Mouse (Mus musculus): ENCODE data around the gene Ubl3.

Gene Ubl3

DNA sequence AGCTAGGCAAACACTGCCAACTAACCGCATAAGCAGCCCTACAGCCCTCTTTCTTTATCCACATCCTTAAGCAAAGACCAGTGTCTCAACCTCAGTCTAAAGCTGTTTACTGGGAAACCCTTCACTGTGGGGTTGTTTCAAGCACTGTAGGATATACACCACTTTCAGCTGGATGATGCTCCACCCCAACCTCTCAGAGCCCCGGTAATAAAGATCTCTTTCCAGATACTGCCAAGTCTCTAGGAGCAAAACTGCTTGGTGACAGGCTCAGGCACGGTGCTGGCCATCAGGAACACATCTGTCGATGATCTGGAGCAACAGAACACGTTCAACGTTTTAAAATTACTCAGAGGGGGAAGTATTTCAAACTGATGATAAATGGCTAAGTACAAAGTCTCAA lies 25.0 kb downstream of the Ubl3 start:
- no peak for DNase-seq (ENCODE audit: low spot score)

DNA sequence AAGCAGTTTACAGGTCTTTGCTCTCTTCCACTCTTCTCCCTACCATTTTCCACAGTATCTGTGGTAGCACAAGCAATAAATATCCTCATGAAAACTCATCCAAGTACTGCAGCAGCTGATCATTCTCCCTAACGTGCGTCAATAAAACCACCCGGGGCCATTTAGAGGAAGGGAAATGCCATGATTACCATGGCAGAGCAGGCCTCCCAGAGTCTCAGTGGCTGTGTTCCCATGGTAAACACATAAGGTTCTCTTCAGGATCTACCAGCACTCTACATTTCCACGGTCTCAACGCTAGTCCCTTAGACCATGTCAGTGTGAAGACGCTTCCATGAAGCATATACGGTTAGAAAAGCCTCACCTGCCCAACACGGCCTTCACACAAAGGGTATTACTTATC lies 26.0 kb downstream of the Ubl3 start:
- no peak for DNase-seq (ENCODE audit: low spot score)

DNA sequence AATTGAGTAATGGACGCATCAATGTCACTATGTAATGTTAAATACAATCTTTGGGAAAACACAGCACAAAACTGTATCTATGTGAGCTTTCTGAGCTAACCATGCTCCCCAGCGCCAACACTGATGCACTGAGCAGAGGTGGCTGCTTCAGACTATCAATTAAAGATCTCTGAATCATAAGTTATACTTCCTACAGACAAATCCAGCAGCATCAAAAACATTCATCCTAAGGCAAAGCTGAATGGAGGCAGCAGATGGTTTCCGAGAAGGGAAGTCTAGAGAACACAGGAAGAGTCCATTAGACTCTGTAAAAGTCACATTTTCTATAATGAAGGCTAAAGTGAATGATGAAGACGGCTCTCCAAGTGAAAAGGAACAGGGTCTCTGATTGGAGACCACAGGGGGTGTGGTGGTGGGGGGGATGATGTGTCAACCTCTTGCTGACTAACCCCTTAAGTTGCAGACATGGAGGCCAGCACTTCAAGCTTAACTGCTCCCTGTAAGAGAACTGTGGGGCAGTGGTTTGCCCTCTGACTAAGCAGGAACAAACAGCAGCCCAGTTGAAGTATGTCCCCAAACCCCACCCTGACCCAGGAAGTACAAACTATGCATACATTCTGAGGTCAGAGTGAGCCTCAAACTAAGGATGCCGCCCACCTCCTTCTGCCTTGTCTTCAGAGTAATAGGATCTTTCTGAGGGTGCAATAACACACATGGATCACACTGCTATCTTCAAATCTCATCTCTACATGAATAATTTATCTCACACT lies 29.2 kb downstream of the Ubl3 start:
- no peak for DNase-seq (ENCODE audit: low spot score)

DNA sequence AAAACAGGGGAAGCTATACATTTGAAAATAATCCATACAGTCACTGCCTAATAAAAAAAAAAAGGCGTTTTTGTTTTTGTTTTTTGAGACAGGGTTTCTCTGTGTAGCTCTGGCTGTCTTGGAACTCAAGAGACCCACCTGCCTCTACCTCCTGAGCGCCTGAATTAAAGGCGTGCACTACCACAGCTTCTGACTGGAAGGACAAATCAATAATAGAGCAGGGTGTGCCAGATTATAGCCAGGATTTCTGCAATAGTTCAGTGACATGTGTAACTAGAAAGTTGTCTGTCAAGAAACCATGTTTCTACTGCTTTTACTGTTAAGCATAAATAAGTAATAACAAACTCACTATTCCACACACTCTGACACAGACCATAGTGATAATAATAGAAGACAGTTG lies 30.2 kb downstream of the Ubl3 start:
- DNase-seq (ENCODE audit: low spot score), result no peak

DNA sequence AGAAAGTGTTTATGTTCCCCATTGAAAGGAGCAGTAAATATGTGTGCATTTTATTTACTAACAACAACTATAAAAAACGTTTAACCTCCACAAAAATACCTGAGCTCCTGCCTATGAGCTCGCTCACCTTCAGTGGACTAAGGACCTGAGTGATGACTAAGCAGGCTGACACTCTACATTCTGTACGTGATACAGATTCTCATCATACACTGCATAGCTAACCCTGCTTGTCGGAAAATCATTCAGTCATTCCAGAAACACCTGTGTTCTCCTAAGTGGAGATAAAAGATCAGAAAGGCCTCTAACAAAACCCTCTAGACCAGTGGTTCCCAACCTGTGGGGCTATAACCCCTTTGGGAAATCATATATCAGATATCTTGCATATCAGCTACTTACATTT lies 35.1 kb downstream of the Ubl3 start:
- no peak for DNase-seq (ENCODE audit: low spot score)

DNA sequence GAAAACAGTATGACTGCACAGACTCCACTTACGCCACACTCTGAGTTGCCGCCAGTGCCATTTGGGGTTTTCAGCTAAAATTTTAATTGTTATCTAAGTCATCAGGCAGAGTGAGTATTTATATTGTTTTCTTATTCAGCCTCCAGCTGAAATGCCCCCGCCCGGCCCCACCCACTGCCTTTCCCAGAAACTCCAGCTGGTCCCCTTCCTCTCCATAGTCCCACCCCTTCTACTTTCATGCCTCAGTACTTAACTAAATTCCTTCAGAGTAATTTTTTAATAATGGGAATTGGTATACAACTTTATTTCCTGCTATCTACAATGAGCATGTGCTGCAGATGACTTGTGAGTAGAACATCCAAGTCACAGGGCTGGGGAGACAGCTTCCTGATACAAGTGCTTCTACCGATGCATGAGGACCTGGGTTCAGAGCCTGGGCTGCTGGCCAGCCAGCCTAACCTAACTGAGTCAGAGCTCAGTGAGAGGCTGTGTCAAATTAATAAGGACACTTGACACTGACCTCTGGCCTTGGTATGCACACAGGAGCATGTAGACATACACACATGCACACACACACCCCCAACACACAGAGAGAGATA lies 40.4 kb downstream of the Ubl3 start:
- DNase-seq (ENCODE audit: low spot score), result no peak

DNA sequence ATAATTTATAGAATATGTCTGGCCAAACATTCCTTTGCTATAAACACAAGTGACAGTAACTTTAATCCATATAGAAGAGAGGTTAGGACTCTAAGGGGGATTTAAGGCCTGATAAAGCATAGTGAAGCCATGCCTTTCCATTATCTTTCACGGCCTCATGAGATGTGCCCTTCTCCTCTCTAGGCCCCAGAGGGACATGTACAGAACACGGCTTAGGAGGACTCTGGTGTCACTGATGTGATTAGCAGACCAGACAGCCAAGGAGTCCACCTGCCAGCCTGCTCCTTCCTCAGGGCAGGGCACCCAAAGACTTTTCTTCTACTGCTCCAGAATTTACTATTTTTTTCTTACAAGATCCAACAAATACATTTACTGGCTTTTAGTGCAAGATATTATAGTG lies 42.3 kb downstream of the Ubl3 start:
- no peak for DNase-seq (ENCODE audit: low spot score)

DNA sequence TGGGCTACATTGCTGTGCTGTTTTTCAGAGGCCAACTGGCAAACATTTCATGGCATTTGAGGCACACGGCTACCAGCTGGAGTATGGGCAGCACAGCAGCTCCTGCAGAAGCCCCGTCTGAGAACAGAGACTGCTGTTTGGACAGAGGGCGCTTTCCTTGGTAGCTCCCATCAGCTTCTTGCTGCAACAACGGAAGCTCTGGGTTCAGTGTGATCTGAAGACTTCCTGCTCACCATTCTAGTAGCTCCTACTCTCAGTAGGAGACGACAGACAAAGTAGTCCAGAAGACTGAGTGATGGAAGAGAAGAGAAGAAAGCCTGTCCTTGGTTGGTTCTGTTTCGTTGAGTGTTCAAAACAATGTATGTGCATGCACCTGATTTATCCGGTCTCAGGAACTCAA lies 42.9 kb downstream of the Ubl3 start:
- no peak for DNase-seq (ENCODE audit: low spot score)

DNA sequence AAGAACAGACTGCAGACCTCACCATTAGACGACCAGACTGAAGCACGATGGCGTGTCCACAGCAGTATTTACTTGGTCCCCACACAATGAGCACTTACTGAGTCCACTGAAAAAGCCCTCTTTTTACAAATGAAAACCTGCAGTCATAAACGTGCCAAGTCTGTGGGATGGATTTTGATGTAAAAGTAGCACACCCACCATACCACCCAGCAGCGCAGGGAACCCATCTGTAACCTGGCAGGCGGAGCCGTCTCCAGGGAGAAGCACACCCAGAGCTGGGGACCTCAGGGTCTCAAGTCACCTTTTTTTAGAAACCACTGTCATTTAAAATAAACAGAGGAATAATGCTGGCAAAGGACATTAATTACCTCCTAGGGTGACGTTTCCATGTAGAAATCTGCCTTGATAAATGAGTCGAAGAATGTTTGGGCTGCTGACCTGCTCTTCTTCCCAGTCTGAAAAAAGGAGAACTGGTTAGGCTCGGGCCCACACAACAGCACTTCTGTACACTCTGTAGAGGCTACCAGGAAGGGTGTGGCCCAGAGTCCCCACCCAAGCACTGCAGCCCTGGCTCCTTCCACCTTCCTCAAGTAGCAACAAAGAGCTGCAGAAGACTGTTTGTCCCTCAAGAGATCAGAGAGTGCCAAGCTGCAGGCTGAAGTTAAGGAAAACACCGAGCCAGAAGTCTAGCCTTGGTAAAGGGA lies 43.5 kb downstream of the Ubl3 start:
- DNase-seq (ENCODE audit: low spot score), result no peak

DNA sequence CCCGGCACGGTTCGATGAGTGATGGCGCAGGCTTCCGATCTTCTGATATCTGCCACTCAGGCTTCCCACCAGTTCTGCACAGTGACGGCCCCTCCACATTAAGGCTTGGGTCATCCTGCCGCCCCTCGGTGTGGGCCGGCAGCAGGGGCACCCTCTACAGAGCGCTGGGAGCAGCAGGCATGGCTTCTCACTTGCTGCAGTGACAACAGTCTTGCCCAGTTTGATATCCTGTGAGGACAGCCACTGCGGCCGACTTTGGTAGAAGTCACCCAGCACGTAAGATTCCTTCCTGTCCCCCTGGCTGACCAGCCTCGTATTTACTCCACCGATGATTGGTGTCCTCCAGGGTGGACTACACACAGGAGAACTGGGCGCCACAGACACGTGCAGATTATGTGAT lies 47.2 kb downstream of the Ubl3 start:
- DNase-seq (ENCODE audit: low spot score), result no peak

DNA sequence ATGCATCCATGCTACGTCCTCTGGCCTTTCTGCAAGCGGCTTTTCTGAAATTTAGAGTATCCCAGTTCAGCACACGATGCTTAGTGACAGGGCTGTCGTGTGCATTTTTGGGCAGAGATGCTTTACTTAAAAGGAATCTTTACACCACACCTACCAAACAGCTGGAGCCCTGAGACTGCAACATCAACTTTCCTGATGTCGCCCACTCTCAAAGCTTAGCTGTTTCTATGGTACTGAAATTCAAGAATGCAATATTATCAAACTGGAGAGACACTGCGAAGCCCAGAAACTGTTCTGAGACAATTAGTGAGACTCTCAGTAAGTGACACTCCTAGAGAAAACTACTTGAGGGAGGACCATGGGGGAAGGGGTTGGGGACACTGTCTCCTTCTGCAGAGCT lies 50.4 kb downstream of the Ubl3 start:
- DNase-seq (ENCODE audit: low spot score), result no peak

DNA sequence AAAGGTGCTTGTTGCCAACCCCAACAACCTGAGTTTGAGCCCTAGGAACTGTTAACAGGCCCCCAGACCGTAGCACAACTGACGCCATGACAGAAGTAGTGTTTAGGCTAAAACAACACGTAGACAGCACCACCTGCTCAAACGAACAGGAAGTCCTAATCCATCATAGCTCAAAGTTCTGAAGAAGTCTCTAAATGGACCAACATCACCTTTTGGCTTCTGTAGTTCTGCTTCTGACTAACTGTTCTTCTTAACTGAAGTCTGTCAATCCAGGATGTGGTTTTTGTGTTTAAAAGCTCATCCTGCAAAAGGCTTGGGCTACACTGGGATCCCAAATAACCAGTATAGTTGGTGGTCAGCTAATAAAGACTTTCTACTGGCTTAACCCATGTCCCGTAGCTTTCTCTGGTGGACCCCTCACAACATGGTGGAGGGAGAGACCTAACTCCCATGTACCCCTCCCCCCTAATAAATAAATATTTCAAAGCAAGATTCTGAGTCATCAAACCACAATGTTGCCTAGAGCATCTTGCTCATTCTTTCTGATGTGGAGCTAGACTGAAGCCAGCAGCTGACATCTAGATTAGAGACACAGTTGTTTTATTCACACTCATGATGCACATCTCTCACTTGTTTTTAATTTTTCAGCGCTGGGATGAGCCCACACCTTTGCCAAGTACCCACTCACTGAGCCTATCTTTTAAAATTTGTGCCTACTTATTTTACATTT lies 51.2 kb downstream of the Ubl3 start:
- DNase-seq (ENCODE audit: low spot score), result no peak

DNA sequence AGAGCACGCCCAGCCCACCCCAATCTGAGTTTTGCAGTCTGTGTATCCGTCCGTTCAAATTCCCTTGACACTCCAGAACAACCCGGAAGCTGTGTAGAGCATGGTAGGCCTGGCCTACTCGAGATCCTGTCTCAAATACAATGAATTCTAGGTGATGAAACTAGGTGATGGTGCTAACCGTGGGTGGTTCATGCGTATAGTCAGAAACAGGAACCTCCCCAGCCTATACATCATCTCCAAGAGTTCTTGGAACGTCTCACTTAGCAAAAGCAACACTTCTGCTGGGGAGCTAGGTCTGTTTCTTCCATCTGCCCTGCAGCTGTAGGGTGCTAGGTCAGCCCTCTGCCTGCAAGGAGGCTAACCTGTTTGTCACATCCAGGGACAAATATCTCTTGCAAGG lies 52.1 kb downstream of the Ubl3 start:
- no peak for DNase-seq (ENCODE audit: low spot score)

DNA sequence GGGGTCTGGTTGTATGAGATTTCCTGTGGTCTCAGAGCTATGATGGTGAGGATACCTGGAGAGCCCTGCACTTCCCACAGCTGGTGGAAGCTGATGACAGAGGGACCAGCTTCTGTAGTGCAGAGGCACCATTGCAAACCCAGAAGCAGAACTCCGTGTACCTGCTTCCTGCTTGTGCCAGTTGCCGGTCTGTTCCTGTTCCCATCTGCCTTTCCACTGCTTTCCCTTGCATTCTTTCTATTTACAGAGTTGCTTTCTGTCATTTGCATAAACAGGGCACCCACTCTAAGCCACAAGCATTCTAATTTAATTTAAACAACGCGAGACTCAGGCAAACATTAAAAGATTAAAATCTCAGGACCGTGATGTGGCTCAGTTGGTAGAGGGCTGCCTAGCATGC lies 53.0 kb downstream of the Ubl3 start:
- no peak for DNase-seq (ENCODE audit: low spot score)

DNA sequence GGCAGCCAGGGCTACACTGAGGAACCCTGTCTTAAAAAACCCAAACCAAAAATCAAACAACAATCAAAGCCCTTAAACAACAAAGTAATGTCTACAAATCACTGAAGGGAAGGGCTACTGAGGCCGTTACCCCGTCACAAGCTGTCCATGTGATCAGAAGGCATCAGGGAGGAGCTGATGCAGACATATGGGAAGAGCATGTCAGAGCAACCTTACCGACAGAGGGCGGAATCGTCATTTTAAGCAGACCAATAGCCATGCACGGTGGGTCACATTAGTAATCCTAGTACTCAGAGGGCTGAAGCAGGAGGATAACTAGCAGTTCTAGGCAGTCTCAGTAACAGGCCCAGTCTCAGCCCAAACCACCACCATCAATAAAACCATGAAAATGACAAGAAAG lies 56.6 kb downstream of the Ubl3 start:
- no peak for DNase-seq (ENCODE audit: low spot score)

DNA sequence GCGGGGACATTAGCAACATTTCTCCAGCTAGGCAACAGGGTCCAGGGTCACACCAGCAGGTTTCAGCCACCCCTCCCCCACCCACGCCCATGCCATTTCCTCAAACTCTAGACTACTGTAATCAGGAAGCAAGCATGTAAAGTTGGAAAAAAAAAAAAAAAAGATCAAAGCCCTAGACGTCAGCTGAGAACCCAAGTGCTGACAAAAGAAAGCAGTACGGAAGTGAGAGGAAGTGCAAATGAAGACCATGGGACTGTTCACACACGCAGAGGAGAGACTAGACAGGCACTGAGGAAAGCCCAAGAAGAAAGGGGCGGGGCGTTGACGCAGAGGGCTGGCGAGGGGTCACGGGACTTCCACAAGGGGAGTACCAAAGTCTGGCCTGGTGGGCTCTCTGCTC lies 57.4 kb downstream of the Ubl3 start:
- DNase-seq (ENCODE audit: low spot score), result no peak

DNA sequence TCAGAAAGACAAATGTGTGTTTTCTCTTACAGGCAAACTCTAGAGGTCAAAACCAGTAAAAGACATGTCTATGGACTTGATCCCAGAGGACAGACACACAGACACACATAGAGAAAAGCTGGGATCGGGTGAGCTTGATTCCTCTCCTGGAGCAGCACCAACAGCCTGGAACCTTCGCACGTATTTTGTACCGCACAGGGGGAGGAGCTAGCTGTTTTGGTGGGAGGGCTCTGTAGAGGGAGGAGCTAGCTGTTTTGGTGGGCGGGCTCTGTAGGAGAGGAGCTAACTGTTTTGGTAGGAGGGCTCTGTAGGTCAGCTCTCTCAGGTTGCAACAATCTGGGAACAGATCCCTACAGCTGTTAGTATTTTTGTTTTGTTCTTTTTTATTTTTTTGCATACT lies 58.3 kb downstream of the Ubl3 start:
- DNase-seq (ENCODE audit: low spot score), result no peak

DNA sequence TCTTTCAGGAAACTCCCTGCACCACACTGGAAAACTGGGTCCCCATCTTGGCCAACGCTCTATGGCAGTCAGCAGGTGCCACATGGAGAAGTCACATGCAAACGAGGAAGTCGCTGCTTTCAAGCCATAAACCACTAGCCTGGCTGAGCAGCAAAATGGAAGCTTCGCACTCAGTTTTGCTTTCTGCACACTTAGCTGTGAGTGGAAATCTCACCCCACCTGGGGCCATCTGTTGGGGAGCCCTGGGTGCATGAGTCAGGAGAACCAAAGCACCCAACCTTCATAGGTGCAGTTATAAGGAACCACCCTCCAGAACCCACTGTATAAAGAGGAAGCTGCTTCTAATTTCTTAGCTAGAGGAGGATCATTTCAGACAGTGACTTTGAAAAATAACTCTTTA lies 59.6 kb downstream of the Ubl3 start:
- DNase-seq (ENCODE audit: low spot score), result no peak

DNA sequence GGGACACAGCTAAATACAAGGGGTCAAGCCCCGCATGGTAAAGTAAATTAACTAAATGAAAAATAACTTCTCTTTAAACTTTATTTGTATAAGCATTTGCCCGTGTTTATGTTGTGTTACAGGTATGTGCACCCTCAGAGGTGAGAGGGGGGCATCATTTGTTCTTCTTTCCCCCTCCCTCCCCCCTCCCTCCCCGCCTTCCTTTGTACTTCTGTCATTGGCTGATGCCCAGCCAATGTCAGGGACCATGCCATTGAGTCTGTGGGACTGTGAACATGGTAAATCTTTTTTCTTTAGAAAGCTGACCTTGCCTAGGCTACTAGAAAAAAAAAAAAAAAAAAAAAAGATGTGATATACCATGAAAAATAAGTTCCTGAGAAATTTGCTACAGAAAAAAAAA lies 62.2 kb downstream of the Ubl3 start:
- no peak for DNase-seq (ENCODE audit: low spot score)

DNA sequence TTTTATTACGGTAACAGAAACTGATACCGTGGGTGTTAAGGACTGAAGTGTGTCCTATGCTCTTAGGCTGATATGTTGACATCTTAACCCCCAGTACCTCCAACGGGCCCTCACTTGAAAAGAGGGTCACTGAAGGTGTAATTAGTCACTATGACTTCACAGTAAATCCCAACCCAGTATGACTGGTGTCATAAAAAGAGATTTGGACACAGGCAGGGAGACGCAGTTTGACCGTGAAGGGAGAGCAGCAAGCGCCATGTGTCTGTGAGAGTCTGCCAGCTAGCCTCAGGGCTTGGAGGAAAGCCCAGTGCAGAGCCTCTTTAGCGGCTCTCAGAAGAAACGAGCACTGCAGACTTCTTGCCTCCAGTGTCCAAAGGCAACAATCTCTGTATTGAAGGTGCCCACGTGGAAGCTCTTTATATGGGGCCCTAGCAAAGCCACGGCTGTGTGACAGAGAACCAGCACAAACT lies 62.8 kb downstream of the Ubl3 start:
- DNase-seq (ENCODE audit: low spot score), result no peak

DNA sequence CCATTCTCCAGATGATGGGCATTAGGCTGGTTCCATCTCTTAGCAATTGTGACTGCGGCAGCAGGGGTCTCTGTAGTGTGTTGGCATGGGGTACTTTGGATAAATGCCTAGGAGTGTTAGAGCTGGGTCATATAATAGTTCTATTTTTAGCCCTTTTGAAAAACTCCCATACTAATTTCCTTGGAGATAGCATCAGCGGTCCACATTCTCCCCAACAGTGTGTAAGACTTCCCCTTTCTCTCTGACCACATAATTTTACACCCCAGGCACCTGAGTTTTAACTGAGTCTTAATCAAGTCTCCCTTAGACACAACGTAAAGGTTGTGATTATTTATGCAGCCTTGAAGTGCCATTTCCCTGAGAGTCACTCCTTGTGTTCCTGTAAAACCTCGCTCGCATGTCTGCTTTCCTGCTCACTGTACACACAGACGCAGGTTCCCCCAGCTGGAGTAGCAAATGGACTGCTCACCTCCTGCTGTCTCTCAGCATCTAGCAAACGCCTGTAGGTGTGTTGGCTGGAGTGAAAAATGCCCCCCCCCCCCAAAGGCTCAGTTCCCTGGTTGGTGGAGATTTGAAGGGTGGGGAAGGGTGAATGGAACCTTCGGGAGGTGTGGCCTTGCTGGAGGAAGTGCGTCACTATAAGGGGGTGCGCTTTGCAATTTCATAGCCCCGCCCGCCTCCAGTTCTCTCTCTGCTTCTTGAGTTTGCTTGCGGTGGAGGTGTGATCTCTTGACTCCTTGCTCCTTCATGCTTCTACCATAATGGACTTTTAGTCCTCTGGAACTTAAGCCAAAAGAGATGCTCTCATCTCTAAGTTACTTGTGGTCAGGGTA lies 63.5 kb downstream of the Ubl3 start:
- DNase-seq (ENCODE audit: low spot score), result no peak

DNA sequence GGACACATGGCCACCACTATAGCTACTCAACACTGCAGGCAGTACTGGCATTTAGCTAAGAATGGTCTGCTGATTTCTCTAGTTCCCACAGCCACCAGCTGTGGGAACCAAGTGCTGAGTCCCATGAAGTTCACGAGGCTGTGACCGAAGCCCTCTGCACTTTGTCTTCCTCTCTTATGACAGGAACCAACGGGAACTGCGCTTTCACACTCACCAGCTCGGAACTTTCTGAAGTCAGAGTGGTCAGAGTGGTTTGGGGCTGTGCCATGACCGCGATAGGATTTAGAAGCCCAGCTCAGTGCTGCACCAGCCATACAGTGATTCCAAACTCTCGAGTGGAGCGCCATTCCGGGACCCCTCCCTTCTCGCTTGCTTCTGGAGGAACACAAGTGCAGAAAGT lies 66.4 kb downstream of the Ubl3 start:
- no peak for DNase-seq (ENCODE audit: low spot score)

Data from urinary bladder, postnatal 25 days (tissue).